Comparison of ENCODE assay signal across 13 mouse cellular contexts in the genomic region with DNA sequence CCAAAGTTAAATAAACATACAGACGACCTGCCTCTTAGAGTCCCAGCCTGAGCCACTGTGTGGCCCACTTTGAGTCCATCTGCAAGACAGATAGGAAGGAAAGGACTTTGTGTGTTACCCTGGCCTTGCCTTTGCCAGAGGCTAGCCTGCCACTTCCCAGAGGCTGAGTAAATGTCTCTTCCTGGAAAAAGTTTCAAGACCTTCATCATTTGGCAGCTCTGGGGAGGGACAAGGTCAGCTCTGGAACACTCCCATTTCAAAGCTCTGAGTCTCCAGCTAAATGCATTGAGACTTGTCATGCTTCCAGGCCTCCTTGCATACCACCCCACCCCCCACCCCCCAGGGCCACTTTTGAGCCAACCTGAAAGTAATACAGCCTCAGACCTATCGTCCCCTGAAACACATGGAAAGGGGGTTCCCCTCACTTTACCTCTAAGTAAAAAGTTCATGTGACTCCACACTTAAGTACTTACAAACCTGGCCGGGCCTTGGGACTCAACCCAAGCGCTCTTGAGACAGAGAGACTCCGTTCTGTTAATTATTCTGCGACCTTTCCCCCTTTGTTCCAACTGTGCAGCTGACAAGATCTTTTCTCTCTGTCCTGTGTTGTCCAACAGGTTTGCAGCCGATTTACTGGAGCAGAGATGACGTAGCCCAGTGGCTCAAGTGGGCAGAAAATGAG.
DNase-seq lines count a peak whose midpoint lies in the region; ATAC-seq and TF ChIP-seq lines count a peak whose summit lies in the region.
"Had no signal": no experiment of that assay in that cellular context is flagged by ENCODE, and none has a peak within 500 bp of the region (broad histone marks: within the 10 kb centered on the region; RNA-seq: fewer than 3 reads in every experiment).

No protein-coding gene starts in this region.

- TF ChIP-seq POLR2A in brain, embryonic 14.5 days (IDR thresholded peaks at IDR 0.05; ENCODE audit: borderline replicate concordance, extremely low read depth, insufficient read depth, insufficient read length, poor library complexity, severe bottlenecking): no peak

- intact Hi-C loops in left cerebral cortex, adult 2 months (cut with DNase I): loop anchor here (5.0 kb wide), 1 partner anchor 185 kb away; the partner anchor contains the start of gene Etv6

- H3K27ac ChIP-seq in hindbrain, embryonic 10.5 days: peak overlapping the region; percentile 16; the same call in 1 of the 2 replicates
- H3K27ac ChIP-seq in hindbrain, embryonic 12.5 days: no peak overlapping the region
- peak overlapping the region; percentile 55; the same call in 1 of the 2 replicates for H3K27ac ChIP-seq in lung, embryonic 16.5 days (ENCODE audit: low read length)
- H3K27ac ChIP-seq in left cerebral cortex, adult 2 months: no peak overlapping the region
- H3K27ac ChIP-seq: liver, embryonic 13.5 days; midbrain, embryonic 12.5 days; neural tube, embryonic 15.5 days had no signal

- no peak overlapping the region for H3K4me3 ChIP-seq in hindbrain, embryonic 10.5 days
- H3K4me3 ChIP-seq in hindbrain, embryonic 12.5 days: no peak overlapping the region
- H3K4me3 ChIP-seq in lung, embryonic 16.5 days (ENCODE audit: low read length): no peak overlapping the region
- H3K4me3 ChIP-seq in left cerebral cortex, adult 2 months: no peak overlapping the region
- H3K4me3 ChIP-seq: liver, embryonic 13.5 days; midbrain, embryonic 12.5 days; neural tube, embryonic 15.5 days had no signal

- no peak overlapping the region for H3K9ac ChIP-seq in hindbrain, embryonic 12.5 days
- H3K9ac ChIP-seq in lung, embryonic 16.5 days (ENCODE audit: low read length): no peak overlapping the region
- H3K9ac ChIP-seq: liver, embryonic 13.5 days; midbrain, embryonic 12.5 days; neural tube, embryonic 15.5 days had no signal

- 53% methylated on average over 8 of the region's 8 CpGs for WGBS in hindbrain, embryonic 10.5 days
- 43% methylated on average over 8 of the region's 8 CpGs for WGBS in hindbrain, embryonic 12.5 days
- 44% methylated on average over 8 of the region's 8 CpGs for WGBS in lung, embryonic 16.5 days

- H3K4me2 ChIP-seq in hindbrain, embryonic 12.5 days (replicated peaks): no peak overlapping the region
- no peak overlapping the region for H3K4me2 ChIP-seq in lung, embryonic 16.5 days (ENCODE audit: low read depth, low read length)
- H3K4me2 ChIP-seq: liver, embryonic 13.5 days; midbrain, embryonic 12.5 days; neural tube, embryonic 15.5 days had no signal

- no peaks in the 10 kb centered on the region for H3K27me3 ChIP-seq in hindbrain, embryonic 10.5 days (ENCODE audit: insufficient read depth, poor library complexity, severe bottlenecking)
- no peaks in the 10 kb centered on the region for H3K27me3 ChIP-seq in hindbrain, embryonic 12.5 days
- no peaks in the 10 kb centered on the region for H3K27me3 ChIP-seq in lung, embryonic 16.5 days (ENCODE audit: control insufficient read depth, insufficient read depth, low read depth, low read length)
- H3K27me3 ChIP-seq: liver, embryonic 13.5 days; midbrain, embryonic 12.5 days; neural tube, embryonic 15.5 days; Patski had no signal

- peaks cover 24% of the 10 kb centered on the region for H3K36me3 ChIP-seq in hindbrain, embryonic 10.5 days
- peaks cover 7% of the 10 kb centered on the region; the same call in 1 of the 2 replicates for H3K36me3 ChIP-seq in hindbrain, embryonic 12.5 days
- H3K36me3 ChIP-seq in lung, embryonic 16.5 days (ENCODE audit: control insufficient read depth, insufficient read depth, low read length): no peaks in the 10 kb centered on the region
- H3K36me3 ChIP-seq: neural tube, embryonic 15.5 days had no signal

- TF ChIP-seq CTCF in brain, embryonic 14.5 days (IDR thresholded peaks at IDR 0.05; ENCODE audit: borderline replicate concordance, extremely low read depth, insufficient read depth, insufficient read length): no peak
- TF ChIP-seq CTCF in left cerebral cortex, adult 2 months (IDR thresholded peaks at IDR 0.05): no peak

- ATAC-seq in hindbrain, embryonic 12.5 days (ENCODE audit: low FRiP score): no peak
- peak; percentile 82 for ATAC-seq in lung, embryonic 16.5 days (ENCODE audit: low read depth)
- ATAC-seq in CD4-positive, CD25-positive, alpha-beta regulatory T cell, adult 4 months: no peak
- ATAC-seq: Patski had no signal

- DNase-seq in adrenal gland, adult (ENCODE audit: inconsistent age in 2 of 2, low spot score in 1 of 2): peak; percentile 71 to 92
- no peak for DNase-seq in adrenal gland, postnatal 4 days (ENCODE audit: low spot score in 2 of 2)
- no peak for DNase-seq in hindbrain, embryonic 10.5 days (ENCODE audit: low spot score)
- peak; percentile 47 for DNase-seq in brain, embryonic 14.5 days (ENCODE audit: low read depth)
- DNase-seq in left cerebral cortex, adult 2 months (ENCODE audit: extremely low spot score in 1 of 2, low spot score in 2 of 2): no peak
- DNase-seq: heart, postnatal 4 days; liver, embryonic 13.5 days had no signal

- H3K4me1 ChIP-seq in hindbrain, embryonic 10.5 days (replicated peaks): peaks cover 13% of the 10 kb centered on the region
- peaks cover 12% of the 10 kb centered on the region for H3K4me1 ChIP-seq in hindbrain, embryonic 12.5 days
- H3K4me1 ChIP-seq in lung, embryonic 16.5 days (replicated peaks; ENCODE audit: control insufficient read depth, insufficient read depth, low read length): peaks cover 36% of the 10 kb centered on the region

- H3K9me3 ChIP-seq in hindbrain, embryonic 10.5 days: no peaks in the 10 kb centered on the region
- no peaks in the 10 kb centered on the region for H3K9me3 ChIP-seq in hindbrain, embryonic 12.5 days (replicated peaks)
- H3K9me3 ChIP-seq in lung, embryonic 16.5 days (ENCODE audit: control insufficient read depth, low read length): no peaks in the 10 kb centered on the region
- H3K9me3 ChIP-seq: liver, embryonic 13.5 days; midbrain, embryonic 12.5 days; neural tube, embryonic 15.5 days had no signal

Comparison
In these comparisons a context has a peak if more than half of its experiments do, and no peak if none do; other contexts are left out.
1. DNase-seq: peak in adrenal gland, adult (2 of 2) and brain, embryonic 14.5 days (single experiment); none in adrenal gland, postnatal 4 days (0 of 2), hindbrain, embryonic 10.5 days (single experiment) and left cerebral cortex, adult 2 months (0 of 2).
2. H3K27ac ChIP-seq: peak in hindbrain, embryonic 10.5 days (single experiment) and lung, embryonic 16.5 days (single experiment); none in hindbrain, embryonic 12.5 days (single experiment) and left cerebral cortex, adult 2 months (single experiment).